Mouse (Mus musculus) forebrain, embryonic 13.5 days (tissue): ENCODE results near the gene 6720489N17Rik. TPM values are rescaled to one million over a fixed set of nuclear protein-coding genes. Genes with fewer than 3 reads are reported as not detected.
"Not testable (repeated sequence)": the region's sequence is repeated elsewhere in the genome, so short reads cannot be mapped to it uniquely, and the experiment has no call there.

Experiments used
- ATAC-seq: fragments of 200-750 bp; cut with Nextera tagmentation; 2 replicates; pipeline ENCODE4 v1.8.0; 2017
- H3K27ac ChIP-seq: fragments of 300-500 bp; sonication (generic); 2 replicates; pipeline ENCODE4 v1.5.1; 2015; ENCODE audit warnings: inconsistent platforms, mild to moderate bottlenecking, moderate library complexity
- H3K27me3 ChIP-seq: fragments of 300-500 bp; sonication (generic); 2 replicates; pipeline ENCODE4 v1.6.1; 2015; ENCODE audit warnings: mild to moderate bottlenecking, inconsistent platforms
- H3K36me3 ChIP-seq: fragments of 300-500 bp; sonication (generic); 2 replicates; pipeline ENCODE4 v1.6.1; 2015; ENCODE audit warnings: mild to moderate bottlenecking, inconsistent platforms; ENCODE audit not compliant: poor library complexity, severe bottlenecking
- H3K4me1 ChIP-seq: fragments of 300-500 bp; sonication (generic); 2 replicates; pipeline ENCODE4 v1.6.1; 2015; ENCODE audit warnings: inconsistent platforms
- H3K4me2 ChIP-seq: fragments of 300-500 bp; sonication (generic); 2 replicates; pipeline ENCODE4 v1.6.1; 2015; ENCODE audit warnings: inconsistent platforms, mild to moderate bottlenecking, moderate library complexity
- H3K4me3 ChIP-seq: fragments of 300-500 bp; sonication (generic); 2 replicates; pipeline ENCODE4 v1.5.1; 2015; ENCODE audit warnings: mild to moderate bottlenecking, inconsistent platforms
- H3K9ac ChIP-seq: fragments of 300-500 bp; sonication (generic); 2 replicates; pipeline ENCODE4 v1.6.1; 2015; ENCODE audit warnings: mild to moderate bottlenecking, inconsistent platforms
- H3K9me3 ChIP-seq: fragments of 300-500 bp; sonication (generic); replicated peaks from 2 replicates; pipeline ENCODE4 v1.6.1; 2016; ENCODE audit warnings: inconsistent platforms
- WGBS: fragments of 180-500 bp; shearing (Covaris S2); methylation state at CpG from one replicate; pipeline ENCODE4 v1.1.7; 2015; 5-methylcytosine and 5-hydroxymethylcytosine counted together
- polyA plus RNA-seq: library from polyadenylated mRNA; unstranded; fragments of >200 nt; fragmentation: Nextera tagmentation; extraction: Ambion mirVana; gene quantifications from 2 replicates; pipeline ENCODE4 v1.2.1, GENCODE M21; 2015

The 6720489N17Rik gene
- polyA plus RNA-seq, result 11.9 and 13.4 TPM in 2 replicates

DNA sequence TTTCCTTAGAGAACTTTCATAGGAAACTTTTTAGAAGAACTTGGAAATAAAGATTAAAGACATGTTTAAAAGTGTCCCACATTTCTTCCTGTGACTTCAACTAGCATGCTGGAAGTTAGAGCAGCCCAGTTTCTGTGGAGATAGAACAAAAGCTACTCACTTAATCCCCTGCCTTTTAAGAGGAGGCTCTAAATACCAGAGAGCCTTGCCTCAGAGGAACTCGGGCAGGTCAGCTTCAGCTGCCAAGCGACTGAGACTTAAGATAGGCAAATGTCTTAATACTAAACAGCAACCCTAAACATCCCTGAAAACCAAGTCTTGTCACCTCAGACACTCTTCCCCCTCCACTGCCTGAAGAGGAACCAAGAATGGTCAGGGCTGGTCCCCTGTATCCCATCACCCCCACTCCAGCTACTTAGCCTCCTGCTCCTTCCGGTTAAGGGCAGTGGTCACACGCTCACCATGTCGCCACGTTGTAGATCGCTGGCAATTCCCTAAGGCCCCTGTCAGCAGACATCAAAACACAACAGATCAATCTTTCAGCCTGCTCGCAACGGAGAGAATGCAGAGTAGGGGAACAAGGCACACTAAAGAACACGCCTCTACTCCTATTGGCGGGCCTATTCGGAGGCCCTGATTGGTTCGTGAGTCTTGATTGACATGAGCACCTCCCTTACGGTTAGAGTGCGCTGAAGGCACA is at the start of gene 6720489N17Rik:
TSS of gene 6720489N17Rik (minus strand) at position 606 of the 700 bp plus-strand sequence.
- not testable (repeated sequence) for H3K36me3 ChIP-seq, H3K27ac ChIP-seq, H3K27me3 ChIP-seq, H3K9me3 ChIP-seq, H3K4me1 ChIP-seq
- peak within 1 kb of the TSS; percentile 58 for H3K4me2 ChIP-seq
- ATAC-seq, result peak; percentile 100
- H3K9ac ChIP-seq, result peak within 1 kb of the TSS; percentile 60
- peak within 1 kb of the TSS; percentile 48 for H3K4me3 ChIP-seq
- WGBS, result under 1% methylated on average over 15 of the region's 15 CpGs

DNA sequence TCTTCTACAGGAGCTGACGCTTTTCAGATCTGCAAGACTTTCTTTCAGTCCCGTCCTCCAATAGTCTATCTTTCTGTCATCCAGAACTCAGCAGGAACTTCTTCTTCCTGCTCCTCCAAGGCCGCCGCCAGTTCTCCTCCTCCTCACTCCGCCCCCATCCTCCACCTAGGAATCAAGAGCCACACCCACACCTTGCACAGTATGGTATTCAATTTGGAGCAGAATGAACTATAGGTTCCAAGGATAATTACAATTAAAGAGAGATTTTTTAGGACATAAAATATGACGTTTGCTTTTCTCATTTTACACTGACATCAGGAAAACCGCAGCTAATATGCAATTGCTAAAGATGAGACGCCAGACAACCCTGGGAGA is 29.4 kb upstream of the 6720489N17Rik start:
- peak; percentile 93 for ATAC-seq
- 21% methylated on average over 8 of the region's 8 CpGs for WGBS
- peak overlapping the region; percentile 54 for H3K4me3 ChIP-seq
- H3K9ac ChIP-seq, result peak overlapping the region; percentile 67; the same call in 1 of the 2 replicates
- H3K4me1 ChIP-seq, result no peaks in the 10 kb centered on the region
- peaks cover 8% of the 10 kb centered on the region; the same call in 1 of the 2 replicates for H3K9me3 ChIP-seq
- H3K27ac ChIP-seq, result no peak overlapping the region
- H3K36me3 ChIP-seq, result no peaks in the 10 kb centered on the region
- peak overlapping the region; percentile 57 for H3K4me2 ChIP-seq
- no peaks in the 10 kb centered on the region for H3K27me3 ChIP-seq

DNA sequence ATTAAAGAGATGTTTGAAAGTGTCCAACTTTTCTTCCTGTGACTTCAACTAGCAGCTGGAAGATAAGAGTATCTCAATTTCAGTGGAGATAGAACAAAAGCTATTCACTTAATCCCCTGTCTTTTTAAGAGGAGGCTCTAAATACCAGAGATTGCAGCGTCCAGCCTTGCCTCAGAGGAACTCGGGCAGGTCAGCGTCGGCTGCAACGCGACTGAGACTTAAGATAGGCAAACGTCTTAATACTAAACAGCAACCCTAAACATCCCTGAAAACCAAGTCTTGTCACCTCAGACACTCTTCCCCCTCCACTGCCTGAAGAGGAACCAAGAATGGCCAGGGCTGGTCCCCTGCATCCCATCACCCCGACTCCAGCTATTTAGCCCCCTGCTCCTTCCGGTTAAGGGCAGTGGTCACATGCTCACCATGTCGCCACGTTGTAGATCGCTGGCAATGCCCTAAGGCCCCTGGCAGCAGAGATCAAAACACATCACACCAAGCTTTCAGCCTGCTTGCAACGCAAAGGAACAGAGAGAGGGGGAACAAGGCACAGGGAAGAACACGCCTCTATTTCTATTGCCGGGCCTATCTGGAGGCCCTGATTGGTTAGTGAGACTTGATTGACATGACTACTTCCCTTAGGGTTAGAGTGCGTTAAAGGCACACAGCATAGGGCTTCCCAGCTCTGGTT is 28.8 kb upstream of the 6720489N17Rik start:
- peak overlapping the region; percentile 67 for H3K9ac ChIP-seq
- H3K27ac ChIP-seq, H3K4me1 ChIP-seq, H3K27me3 ChIP-seq, H3K36me3 ChIP-seq: not testable (repeated sequence)
- peaks cover 14% of the 10 kb centered on the region; the same call in 1 of the 2 replicates for H3K9me3 ChIP-seq
- WGBS, result under 1% methylated on average over 16 of the region's 16 CpGs
- H3K4me2 ChIP-seq, result peak overlapping the region; percentile 57
- H3K4me3 ChIP-seq, result peak overlapping the region; percentile 54
- ATAC-seq, result peak; percentile 100

DNA sequence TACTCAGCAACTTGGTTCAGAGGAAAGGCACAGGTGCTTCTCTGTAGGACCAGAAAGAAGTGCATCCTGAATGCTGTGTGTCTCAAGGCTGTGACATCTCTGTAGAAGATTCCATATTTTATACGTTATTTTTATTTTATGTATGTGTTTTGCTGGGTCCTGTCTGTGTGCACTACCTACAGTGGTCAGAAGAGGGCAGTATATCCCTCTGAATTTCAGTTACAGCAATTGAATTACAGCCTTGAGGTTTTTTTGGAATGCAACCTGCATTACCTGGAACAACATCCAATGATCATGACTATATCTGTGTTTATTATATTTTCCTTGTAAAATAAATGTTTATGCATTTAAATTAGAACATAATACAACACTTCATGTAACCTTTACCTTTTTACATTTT is 3.1 kb upstream of the 6720489N17Rik start:
- not testable (repeated sequence) for H3K9ac ChIP-seq, H3K4me3 ChIP-seq, H3K27ac ChIP-seq, H3K9me3 ChIP-seq, H3K4me2 ChIP-seq, ATAC-seq, H3K36me3 ChIP-seq, H3K27me3 ChIP-seq, H3K4me1 ChIP-seq
- WGBS, result 38% methylated on average over 1 of the region's 1 CpGs

DNA sequence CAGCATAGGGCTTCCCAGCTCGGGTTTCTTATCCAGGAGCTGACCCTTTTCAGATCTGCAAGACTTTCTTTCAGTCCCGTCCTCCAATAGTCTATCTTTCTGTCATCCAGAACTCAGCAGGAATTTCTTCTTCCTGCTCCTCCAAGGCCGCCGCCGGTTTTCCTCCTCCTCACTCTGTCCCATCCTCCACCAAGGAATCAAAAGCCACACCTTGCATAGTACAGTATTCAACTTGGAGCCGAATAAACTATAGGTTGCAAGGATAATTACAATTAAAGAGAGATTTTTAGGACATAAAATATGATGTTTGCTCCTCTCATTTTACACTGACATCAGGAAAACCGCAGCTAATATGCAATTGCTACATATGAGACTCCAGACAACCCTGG is 289 bp upstream of the 6720489N17Rik start:
- H3K27me3 ChIP-seq, H3K36me3 ChIP-seq, H3K4me1 ChIP-seq, H3K27ac ChIP-seq, H3K9me3 ChIP-seq: not testable (repeated sequence)
- H3K4me2 ChIP-seq, result peak overlapping the region; percentile 58
- peak overlapping the region; percentile 48 for H3K4me3 ChIP-seq
- peak; percentile 89 for ATAC-seq
- 0 out of 2 replicates have a peak overlapping the region, but pooled peaks have one; percentile 37 for H3K9ac ChIP-seq
- WGBS, result 7% methylated on average over 7 of the region's 7 CpGs

DNA sequence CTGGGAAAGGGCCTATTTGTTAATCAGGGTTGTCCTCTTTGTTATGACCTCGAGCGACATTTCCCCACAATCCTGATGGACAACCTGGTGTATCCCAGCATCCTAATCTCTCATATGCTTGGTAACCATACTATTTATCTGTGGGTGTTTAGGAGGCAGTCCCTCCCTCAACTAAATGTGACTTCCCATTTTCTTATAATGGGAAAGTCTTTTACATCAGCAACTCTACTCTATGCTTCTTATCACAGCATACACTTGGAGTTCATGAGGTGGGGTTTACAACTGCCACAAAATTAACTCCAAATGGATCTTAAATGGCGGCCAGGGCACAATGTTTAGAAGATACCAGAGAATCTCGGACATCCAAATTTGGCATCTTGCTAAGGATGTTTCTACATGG is 6.5 kb downstream of the 6720489N17Rik start:
- ATAC-seq, H3K27me3 ChIP-seq, H3K36me3 ChIP-seq, H3K4me3 ChIP-seq, H3K4me1 ChIP-seq, H3K4me2 ChIP-seq, H3K27ac ChIP-seq, H3K9ac ChIP-seq: not testable (repeated sequence)
- WGBS, result 99% methylated on average over 4 of the region's 4 CpGs
- peaks cover 17% of the 10 kb centered on the region for H3K9me3 ChIP-seq

DNA sequence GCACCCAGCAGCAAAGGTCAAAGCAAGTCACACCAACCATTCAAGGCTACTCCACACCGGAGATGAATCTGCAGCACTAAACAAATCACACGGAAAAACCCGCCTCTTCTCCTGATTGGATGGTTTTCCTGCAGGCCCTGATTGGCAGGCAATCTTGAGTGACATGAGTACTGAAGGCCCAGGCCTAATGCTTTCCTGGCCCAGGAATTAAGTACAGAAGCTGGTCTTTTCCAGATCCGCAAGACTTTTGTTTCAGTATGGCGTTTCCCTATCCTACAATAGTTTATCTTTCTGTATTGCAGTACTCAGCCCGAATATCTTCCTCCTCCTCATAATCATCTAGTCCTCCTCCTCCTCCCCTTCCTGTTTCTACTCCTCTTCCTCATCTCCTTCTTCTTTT is 52.9 kb downstream of the 6720489N17Rik start, which contains the start of gene Zfp934:
TSS of gene Zfp934 (minus strand) at position 101 of the 400 bp plus-strand sequence.
- not testable (repeated sequence) for H3K27ac ChIP-seq, H3K4me3 ChIP-seq, H3K4me1 ChIP-seq, H3K27me3 ChIP-seq, H3K36me3 ChIP-seq, ATAC-seq, H3K9ac ChIP-seq, H3K9me3 ChIP-seq, H3K4me2 ChIP-seq
- 81% methylated on average over 3 of the region's 6 CpGs for WGBS

DNA sequence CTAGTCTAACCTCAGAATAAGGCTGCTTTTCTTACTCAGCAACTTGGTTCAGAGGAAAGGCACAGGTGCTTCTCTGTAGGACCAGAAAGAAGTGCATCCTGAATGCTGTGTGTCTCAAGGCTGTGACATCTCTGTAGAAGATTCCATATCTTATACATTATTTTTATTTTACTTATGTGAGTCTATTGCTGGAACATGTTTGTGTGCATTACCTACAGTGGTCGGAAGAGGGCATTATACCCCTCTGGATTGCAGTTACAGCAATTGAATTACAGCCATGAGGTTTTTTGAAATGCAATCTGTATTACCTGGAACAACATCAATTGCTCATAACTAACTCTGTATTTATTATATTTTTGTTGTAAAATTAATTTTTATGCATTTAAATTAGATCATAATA is 62.3 kb downstream of the 6720489N17Rik start:
- not testable (repeated sequence) for H3K9ac ChIP-seq, H3K27me3 ChIP-seq, H3K27ac ChIP-seq, H3K4me3 ChIP-seq, H3K9me3 ChIP-seq, ATAC-seq, H3K4me1 ChIP-seq, H3K4me2 ChIP-seq, H3K36me3 ChIP-seq
- 33% methylated on average over 1 of the region's 1 CpGs for WGBS

DNA sequence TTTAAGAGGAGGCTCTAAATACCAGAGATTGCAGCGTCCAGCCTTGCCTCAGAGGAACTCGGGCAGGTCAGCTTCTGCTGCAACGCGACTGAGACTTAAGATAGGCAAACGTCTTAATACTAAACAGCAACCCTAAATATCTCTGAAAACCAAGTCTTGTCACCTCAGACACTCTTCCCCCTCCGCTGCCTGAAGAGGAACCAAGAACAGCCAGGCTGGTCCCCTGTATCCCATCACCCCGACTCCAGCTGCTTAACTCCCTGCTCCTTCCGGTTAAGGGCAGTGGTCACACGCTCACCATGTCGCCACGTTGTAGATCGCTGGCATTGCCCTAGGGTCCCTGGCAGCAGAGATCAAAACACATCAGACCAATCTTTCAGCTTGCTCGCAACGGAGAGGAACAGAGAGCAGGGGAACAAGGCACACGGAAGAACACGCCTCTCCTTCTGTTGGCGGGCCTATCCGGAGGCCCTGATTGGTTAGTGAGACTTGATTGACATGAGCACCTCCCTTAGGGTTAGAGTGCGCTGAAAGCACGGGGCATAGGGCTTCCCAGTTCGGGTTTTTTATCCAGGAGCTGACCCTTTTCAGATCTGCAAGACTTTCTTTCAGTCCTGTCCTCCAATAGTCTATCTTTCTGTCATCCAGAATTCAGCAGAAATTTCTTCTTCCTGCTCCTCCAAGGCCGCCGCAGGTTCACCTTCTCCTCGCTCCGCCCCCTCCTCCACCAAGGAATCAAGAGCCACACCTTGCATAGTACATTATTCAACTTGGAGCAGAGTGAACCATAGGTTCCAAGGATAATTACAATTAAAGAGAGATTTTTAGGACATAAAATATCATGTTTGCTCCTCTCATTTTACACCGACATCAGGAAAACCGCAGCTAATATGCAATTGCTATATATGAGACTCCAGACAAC is 65.5 kb downstream of the 6720489N17Rik start, which contains the start of gene Zfp935:
TSS of gene Zfp935 (minus strand) at position 323 of the 922 bp plus-strand sequence.
- WGBS, result 5% methylated on average over 27 of the region's 27 CpGs
- H3K9me3 ChIP-seq, result peaks cover 16% of the 10 kb centered on the region
- H3K27ac ChIP-seq, result not testable (repeated sequence)

More for the DNA sequence above, 65.5 kb downstream of the 6720489N17Rik start, which contains the start of gene Zfp935:
- Histone ChIP-seq H3K9ac (peak within 1 kb of the TSS; percentile 67), H3K36me3 (peaks cover 19% of the 10 kb centered on the region), H3K4me2 (peak within 1 kb of the TSS; percentile 52), H3K4me3 (peak within 1 kb of the TSS; percentile 49)
- not testable (repeated sequence) for H3K4me1 ChIP-seq, H3K27me3 ChIP-seq
- peak; percentile 63 for ATAC-seq
